Mouse (Mus musculus): ENCODE measurements at regions not wholly inside any gene's neighbourhood (a gene's known extent, or its start where the extent isn't known, plus 50 kb on each side); places are given as distances from the start of the nearest gene placed in this dataset.

- TF ChIP-seq GATA1 (IDR thresholded peaks at IDR 0.05; ENCODE audit: borderline replicate concordance, low read length) (no peak), FLI1 (IDR thresholded peaks at IDR 0.05; ENCODE audit: low read length) (no peak)
Measured at GRCm38 (mm10) chr6:68252730-68253129, 717.1 kb upstream of the Tacstd2 start.
